Mouse (Mus musculus): Measurements from ENCODE around the gene Cobll1.

DNA sequence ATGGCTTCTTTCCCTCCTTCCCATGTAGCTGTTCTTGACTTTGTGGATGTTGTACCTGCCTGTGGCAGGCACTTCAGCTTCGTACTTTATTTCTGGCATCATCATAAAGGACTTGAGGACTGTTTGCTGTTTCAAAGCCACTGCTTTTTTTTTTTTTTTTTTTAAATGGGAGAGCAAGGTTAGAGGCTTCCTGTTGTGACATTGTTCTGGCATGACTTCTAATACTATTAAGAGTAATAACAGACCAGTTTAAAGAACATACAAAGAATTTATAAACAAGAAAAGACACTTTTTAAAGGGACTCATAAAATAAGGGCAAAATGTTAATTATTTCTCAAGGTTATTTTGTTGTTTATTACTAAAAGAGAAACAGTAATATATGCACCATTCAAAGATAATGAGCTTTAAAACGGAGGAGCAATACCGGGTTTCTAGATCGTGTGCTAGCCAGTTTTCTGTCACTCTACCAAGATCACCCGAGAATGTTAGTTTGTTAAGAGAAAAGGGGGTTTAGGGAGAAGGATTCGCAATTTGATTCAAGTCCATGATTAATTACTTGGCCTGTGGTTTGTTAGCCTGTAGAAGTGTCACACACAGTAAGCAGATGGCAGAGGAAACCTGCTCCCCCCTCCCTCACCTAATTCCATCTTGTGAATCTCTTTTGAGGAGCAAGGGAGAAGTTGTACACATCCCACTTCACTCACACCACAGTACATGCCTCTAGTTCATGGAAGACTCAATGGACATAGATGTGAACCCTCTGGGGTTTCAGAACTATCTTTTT lies 190.8 kb downstream of the Cobll1 start:
- TF ChIP-seq CTCF (IDR thresholded peaks at IDR 0.05; ENCODE audit: borderline replicate concordance, insufficient read depth, low read depth, low read length) (no peak), POLR2A (IDR thresholded peaks at IDR 0.05; ENCODE audit: borderline replicate concordance, insufficient read depth, low read length) (no peak)
